Mouse (Mus musculus) liver, embryonic 14.5 days (tissue): Measurements from ENCODE around the gene Barx2.

Experiments used
- CTCF ChIP-seq: IDR thresholded peaks from 2 replicates; pipeline ENCODE4 v1.5.1; 2016; ENCODE audit warnings: antibody characterized with exemption, low read depth, control low read depth
- EP300 ChIP-seq: IDR thresholded peaks from 2 replicates; pipeline ENCODE4 v1.6.1; 2016; ENCODE audit warnings: antibody characterized with exemption, low read depth

GRCm38 (mm10) chr9:31882376-31882775 is 30.9 kb downstream of the Barx2 start:
- no peak for TF ChIP-seq EP300
- no peak for TF ChIP-seq CTCF
